Mouse (Mus musculus): ENCODE measurements around the gene Axin1.

The Axin1 gene

DNA sequence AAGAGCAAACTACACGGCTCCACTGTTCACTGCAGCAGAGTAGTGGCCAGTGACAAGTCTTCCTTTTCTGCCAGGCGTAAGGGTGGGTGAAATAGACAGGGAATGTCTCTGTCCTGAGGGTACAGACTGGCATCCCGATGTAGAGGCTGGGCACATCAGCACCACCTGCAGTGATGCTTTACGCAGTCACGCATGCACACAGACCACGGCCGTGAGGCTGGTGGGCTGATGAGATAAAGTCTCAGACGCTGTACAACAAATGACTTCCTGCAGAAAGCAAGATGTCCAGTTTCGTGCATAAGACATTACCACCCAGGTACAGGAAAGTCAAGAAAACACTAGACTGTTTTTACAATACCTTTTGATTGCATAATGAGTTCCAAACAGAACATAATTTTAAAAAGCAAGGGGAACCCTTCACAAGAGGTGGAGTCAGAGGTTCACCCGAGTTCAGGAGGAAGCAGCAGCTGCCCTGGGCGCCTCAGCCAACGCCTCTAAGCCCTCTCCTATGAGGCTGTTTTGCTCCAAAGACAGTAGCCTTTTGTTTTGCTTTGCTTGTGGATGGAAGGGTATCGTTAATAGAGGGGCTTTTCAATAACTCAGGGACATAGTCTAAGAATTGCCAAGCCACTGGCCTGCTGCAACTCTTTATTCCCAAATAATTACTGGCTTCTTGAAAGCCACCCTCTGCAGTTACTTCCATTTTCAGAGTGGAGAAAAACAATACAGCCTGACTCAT lies 96.8 kb downstream of the Axin1 start:
- CTCF ChIA-PET: interaction anchor here in 1 of 4 experiments (0.6 kb wide), 1 partner anchor 216 kb away, joined by 3 read pairs; no protein-coding TSS in a partner anchor
- POLR2A ChIA-PET: interaction anchor here in 2 of 4 experiments (0.7 to 2.0 kb wide), 2 partner anchors 17 to 157 kb away, joined by 3 to 6 read pairs; partner anchors contain the start of gene Luc7l (in 1 of the 2)

DNA sequence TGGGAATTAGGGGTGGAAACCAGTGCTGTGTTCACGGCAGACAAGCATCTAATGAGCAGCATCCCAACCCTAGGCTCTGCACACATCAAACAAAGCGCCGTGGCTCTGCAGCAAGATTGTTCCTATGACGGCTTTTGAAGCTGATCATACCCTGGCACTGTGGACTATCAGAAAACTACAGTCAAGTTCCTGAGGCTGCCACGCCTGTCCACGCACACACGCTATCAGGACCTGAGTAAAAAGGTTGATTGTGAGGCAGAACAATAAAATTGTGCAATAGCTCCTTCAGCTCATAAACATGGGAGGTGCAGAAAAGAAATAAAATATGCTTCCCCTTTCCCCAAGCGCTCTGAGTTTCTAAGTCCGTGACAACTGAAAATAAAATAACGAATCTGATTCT lies 99.2 kb downstream of the Axin1 start:
- CTCF ChIA-PET: interaction anchor here in 2 of 4 experiments (0.7 to 0.8 kb wide), 2 partner anchors 193 to 295 kb away, joined by 3 to 4 read pairs; no protein-coding TSS in a partner anchor
- POLR2A ChIA-PET: interaction anchor here in 2 of 4 experiments (0.7 to 1.2 kb wide), 3 partner anchors 15 to 136 kb away, joined by 3 read pairs; partner anchors contain the start of gene Luc7l (in 1 of the 2)

GRCm38 (mm10) chr17:26239551-26239950 lies 101.1 kb downstream of the Axin1 start:
- POLR2A ChIA-PET: interaction anchor here in 3 of 4 experiments (0.6 to 6.4 kb wide), 4 partner anchors 11 to 14 kb away, joined by 3 to 63 read pairs (median 6); partner anchors contain the start of gene Luc7l (in 3 of the 3)
- CTCF ChIA-PET: no interaction called here

DNA sequence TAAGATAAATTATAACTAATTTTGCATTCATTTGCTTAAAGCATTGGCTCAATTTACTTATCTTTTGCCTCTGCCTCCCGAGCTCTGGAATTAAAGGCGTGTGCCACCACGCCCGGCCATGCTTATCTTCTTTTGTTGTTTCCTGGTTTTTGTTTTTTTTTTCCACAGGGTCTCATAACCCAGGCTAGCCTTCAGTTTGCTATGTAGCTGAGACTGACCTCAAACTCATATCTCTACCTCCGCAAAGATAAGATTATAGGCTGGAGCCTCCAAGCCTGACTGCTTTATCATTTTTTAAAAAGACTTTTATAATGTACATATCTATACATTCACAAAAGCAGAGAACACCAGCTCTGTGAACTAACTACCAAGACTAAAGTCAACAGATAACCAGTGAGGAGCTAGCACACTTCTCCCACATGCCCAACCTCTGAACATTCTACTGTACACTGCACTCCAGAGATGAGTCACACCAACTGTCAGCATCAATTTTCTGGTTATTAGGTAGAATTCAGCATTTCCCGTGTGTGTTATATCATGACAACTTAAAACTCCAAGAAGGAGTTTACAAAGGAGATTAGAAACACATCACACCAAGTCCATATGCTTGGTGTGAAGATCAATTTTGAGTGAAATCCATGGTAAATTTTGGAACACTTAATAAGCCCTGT lies 101.8 kb downstream of the Axin1 start:
- ChIA-PET CTCF (interaction anchor here in 2 of 4 experiments (1.1 to 1.2 kb wide), 2 partner anchors 21 to 150 kb away, joined by 3 read pairs; partner anchors contain the start of gene Decr2 (in 1 of the 2)), POLR2A (interaction anchor here in 3 of 4 experiments (0.6 to 6.4 kb wide), 10 partner anchors 9 to 407 kb away, joined by 3 to 63 read pairs (median 4); partner anchors contain the start of genes Luc7l (in 2 of the 3), Mrpl28 (in 1 of the 3) and Stub1 (in 1 of the 3))

- ChIA-PET POLR2A (interaction anchor here in 2 of 4 experiments (1.0 to 6.4 kb wide), 10 partner anchors 10 to 408 kb away, joined by 3 to 63 read pairs (median 4); partner anchors contain the start of genes Luc7l (in 2 of the 2), Mrpl28 (in 1 of the 2) and Stub1 (in 1 of the 2)), CTCF (interaction anchor here in 2 of 4 experiments (0.7 to 1.2 kb wide), 5 partner anchors 11 to 151 kb away, joined by 3 to 7 read pairs (median 3); partner anchors contain the start of genes Decr2 (in 1 of the 2) and Luc7l (in 1 of the 2))
Measured at GRCm38 (mm10) chr17:26240990-26241389, 102.5 kb downstream of the Axin1 start.

DNA sequence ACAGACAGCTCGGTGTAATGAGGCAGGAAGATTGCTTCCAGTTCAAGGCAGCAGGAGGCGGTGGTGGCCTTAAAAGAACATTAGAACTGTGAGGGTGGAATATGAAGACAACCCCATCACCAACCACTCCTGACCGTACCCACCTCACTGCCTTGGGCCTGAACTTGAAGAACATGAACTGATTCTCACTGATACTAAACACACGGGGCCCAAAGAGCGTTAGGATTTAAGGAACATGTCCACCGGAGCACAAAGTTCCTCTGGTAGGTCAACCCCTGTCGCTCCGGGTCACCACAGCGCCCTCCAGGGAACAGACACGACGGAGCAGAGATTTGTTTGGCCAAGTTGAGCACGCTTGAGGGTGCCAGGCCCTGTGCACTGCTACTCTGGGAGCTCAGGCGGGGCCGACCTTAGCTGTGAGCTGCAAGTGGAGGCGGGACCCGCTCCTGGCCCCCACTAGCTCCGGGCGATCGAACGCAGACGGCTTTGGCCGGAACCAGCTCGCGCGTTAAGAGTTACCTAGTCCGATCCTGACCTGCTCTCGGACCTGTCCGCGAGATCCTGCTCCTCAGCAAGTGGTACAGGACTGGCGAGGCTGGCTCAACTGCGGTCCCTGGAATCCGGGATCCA lies 105.1 kb downstream of the Axin1 start:
- POLR2A ChIA-PET: interaction anchor here (0.6 to 6.4 kb wide), 41 partner anchors 9 to 1829 kb away, joined by 3 to 63 read pairs (median 4); partner anchors contain the start of genes Luc7l (in 4 of the 4), Axin1 (in 2 of the 4), Tmem8 (in 2 of the 4) and Arhgdig (in 1 of the 4)
- CTCF ChIA-PET: interaction anchor here (0.5 to 2.4 kb wide), 22 partner anchors 10 to 519 kb away, joined by 3 to 15 read pairs (median 4); partner anchors contain the start of genes Axin1 (in 1 of the 4), Decr2 (in 1 of the 4), Luc7l (in 1 of the 4) and Stub1 (in 1 of the 4)

DNA sequence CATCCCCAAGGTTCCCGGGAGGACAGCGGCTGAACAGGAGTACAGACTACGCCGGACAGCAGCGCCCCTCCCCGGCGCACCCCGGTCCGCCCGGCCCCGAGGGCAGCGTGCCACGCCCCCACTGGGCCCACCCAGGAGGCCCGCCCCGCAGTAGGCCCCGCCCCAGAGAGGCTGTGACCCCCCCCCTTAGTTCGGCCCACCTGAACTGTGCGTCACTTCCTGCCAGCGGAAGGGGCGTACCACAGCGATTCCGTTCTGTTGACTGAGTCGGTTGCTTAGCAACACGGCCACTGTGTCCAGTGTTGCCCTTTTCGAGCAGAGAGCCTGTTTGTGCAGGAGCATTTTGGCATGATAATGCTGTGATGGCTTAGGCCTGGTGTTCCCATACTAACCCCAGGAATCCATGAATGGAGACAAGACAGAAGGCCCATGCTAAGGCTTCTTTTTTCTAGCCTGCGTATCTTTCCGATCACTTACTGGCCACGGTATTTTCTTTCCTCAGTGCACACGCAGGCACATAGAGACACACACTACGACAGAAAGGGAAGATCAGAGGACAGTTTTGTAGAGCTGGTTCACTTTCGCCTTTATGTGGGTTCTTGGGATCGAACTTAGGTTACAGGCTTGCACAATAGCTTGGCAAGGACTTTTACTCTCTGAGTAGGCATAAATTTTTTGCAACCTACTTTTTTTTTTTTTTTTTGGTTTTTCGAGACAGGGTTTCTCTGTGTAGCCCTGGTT lies 105.8 kb downstream of the Axin1 start, which contains the start of gene Fam234a:
Gene Fam234a (minus strand): TSS at position 142 of the 741 bp plus-strand sequence.
- CTCF ChIA-PET: interaction anchor here (0.6 to 2.4 kb wide), 16 partner anchors 9 to 1127 kb away, joined by 3 to 15 read pairs (median 4); partner anchors contain the start of genes Decr2 (in 1 of the 4), Luc7l (in 1 of the 4) and Stub1 (in 1 of the 4)
- POLR2A ChIA-PET: interaction anchor here (0.6 to 6.4 kb wide), 37 partner anchors 8 to 1229 kb away, joined by 3 to 63 read pairs (median 4); partner anchors contain the start of genes Luc7l (in 3 of the 4), Axin1 (in 2 of the 4), Cramp1l (in 1 of the 4) and Rgs11 (in 1 of the 4)
